Mouse (Mus musculus) bone marrow, adult 2 months (tissue): ENCODE measurements around the gene Gabrp.

Experiments used
- CTCF ChIP-seq: fragments of 200-500 bp; IDR thresholded peaks from 2 replicates; pipeline ENCODE4 v1.5.1; 2011; ENCODE audit warnings: low read length, control low read depth; ENCODE audit not compliant: control insufficient read depth, insufficient read depth
- POLR2A ChIP-seq: fragments of 200-500 bp; IDR thresholded peaks from 2 replicates; pipeline ENCODE4 v1.6.1; 2011; ENCODE audit warnings: low read depth, mild to moderate bottlenecking, control low read depth, low read length, borderline replicate concordance; ENCODE audit not compliant: control insufficient read depth

DNA sequence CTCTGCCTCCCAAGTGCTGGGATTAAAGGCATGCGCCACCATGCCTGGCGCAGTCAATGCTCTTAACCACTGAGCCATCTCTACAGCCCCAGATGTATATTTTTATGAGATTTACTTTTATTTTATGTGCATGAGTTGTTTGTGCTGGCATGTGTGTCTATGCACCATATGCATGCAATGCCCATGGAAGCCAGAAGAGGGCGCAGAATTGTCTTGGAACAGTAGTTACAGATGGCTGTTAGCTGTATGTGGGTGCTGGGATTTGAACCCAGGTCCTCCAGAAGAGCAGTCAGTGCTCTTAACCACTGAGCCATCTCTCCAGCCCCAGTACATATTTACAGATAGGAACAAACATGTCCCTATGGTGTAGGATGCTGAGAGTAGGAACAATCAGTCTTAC, 3.8 kb downstream of the Gabrp start:
- no peak for TF ChIP-seq POLR2A
- no peak for TF ChIP-seq CTCF
